Mouse (Mus musculus) frontal cortex, adult 2 months (tissue): ENCODE results near the gene Gm20388. TPM values are rescaled to one million over a fixed set of nuclear protein-coding genes. Genes with fewer than 3 reads are reported as not detected.

Source experiments
- DNase-seq, 2 experiments: peaks; one replicate each; pipeline ENCODE4 v3.0.0; 2022; ENCODE audit warnings: low spot score in 1 of 2; ENCODE audit errors: extremely low spot score in 1 of 2
- polyA plus RNA-seq: library from polyadenylated mRNA; depleted of rRNA; stranded (reverse); fragments of >200 nt; gene quantifications from 2 replicates; pipeline ENCODE4 v1.2.3, GENCODE M21; 2012

The Gm20388 gene
- polyA plus RNA-seq, 1 experiment, result 22.2 TPM

- DNase-seq, result no peak
Observed at GRCm38 (mm10) chr8:120581811-120582210, 671.2 kb downstream of the Gm20388 start.

- no peak for DNase-seq
Observed at GRCm38 (mm10) chr8:120585521-120585920, 674.9 kb downstream of the Gm20388 start.

DNA sequence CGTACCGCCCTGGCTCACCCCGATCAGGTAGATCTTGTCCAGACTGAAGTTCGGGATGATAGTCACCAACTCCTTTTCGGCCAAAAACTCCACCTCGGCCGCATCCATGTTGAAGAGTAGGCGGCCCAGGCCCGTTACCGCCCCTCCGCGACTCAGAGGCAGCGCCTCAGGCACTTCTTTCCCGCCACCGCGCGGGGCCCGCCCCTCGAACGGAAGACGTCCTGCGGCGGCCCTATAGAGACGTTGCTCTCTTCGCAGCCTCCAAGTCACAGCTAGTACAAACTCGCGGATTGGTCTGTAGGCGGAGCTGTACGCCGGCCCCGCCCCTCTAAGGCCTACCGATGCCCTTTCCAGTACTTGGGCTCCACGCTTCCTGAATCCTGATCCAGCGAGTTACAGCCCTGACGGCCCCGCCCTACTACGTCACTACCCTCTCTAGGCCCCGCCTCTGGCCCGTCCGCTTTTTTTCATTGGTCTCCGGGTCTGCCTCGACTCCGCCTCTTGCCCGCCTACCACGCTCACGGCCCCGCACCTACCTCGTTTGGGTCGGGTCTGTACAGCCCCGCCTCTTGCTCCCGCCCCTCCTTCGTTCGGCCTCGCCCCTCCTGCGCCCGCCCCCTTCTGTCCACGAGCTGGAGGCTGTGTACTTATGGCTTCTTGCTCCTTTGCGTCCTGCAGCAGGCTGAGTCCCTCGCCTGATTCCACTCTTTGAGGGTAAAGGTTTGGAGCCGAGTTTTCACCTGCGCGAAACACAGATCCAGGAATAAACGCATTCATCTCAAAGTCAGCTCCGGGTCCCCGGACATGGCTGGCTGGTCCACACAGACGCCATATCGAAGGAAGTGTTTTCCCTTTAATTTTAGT is 678.5 kb downstream of the Gm20388 start, which contains the start of gene Gins2:
Gene Gins2, minus strand, starts transcription at position 397 of the 864 bp plus-strand sequence.
- DNase-seq, result peak; percentile 99 to 100

- no peak for DNase-seq
Observed at GRCm38 (mm10) chr8:120589921-120590320, 679.3 kb downstream of the Gm20388 start.

DNA sequence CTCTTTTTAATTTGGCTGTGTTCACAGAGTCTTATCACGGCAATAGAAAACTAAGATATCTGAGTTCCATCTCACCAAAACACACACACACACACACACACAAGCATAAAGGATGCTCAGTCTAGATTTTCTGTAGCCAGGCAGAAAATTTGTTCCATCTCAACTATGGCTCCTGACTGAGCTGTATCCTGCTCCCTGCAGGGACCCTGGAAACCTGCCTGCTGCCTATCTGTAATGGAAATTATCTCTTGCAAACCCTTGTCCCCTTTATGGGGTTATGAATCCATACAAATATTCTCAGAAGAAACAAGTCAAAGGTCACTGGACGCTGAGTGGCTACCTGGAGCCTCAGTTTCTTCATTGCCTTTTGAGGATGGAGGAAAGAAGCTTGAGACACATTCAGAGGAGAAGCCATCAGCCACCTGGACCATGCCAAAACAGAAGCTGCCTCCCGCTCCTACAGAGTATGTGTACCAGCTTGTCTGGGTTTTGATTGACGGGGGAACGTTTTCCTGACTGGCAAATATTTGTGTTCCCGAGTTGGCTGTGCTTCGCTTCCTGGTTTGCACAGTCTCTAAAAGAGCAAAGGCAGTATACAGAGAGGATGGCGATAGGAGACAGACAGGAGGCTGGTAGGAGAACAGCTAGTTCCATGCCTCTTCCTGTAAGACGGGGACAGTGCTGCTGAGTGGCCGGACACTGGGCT is 681.1 kb downstream of the Gm20388 start:
- no peak for DNase-seq

GRCm38 (mm10) chr8:120594571-120594970 is 683.9 kb downstream of the Gm20388 start:
- DNase-seq, result no peak

DNA sequence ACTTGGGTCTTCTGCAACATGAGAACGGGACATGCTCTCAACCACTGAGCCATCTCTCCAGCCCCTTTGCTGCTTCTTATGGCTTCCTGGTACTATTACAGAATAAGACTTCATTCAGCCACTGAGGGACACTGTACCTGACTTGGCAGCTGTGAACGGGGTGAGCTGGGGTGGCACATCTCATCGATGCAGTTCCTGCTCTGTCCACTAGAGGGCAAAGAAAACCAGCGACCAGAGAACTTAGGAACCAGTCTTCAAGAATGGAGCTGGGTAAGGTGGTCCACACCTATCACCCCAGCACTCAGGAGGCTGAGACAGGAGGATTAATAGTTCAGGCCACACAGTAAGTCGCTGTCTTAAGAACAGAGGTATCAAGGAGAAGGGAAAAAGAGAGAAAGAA is 685.3 kb downstream of the Gm20388 start:
- DNase-seq, result peak in 1 of 2 experiments; percentile 63

GRCm38 (mm10) chr8:120598579-120598978 is 687.9 kb downstream of the Gm20388 start:
- DNase-seq, result peak; percentile 85 to 91

GRCm38 (mm10) chr8:120599504-120599903 is 688.9 kb downstream of the Gm20388 start:
- DNase-seq, result peak in 1 of 2 experiments; percentile 87

- DNase-seq, result no peak
Observed at GRCm38 (mm10) chr8:120602672-120603071, 692.0 kb downstream of the Gm20388 start.

DNA sequence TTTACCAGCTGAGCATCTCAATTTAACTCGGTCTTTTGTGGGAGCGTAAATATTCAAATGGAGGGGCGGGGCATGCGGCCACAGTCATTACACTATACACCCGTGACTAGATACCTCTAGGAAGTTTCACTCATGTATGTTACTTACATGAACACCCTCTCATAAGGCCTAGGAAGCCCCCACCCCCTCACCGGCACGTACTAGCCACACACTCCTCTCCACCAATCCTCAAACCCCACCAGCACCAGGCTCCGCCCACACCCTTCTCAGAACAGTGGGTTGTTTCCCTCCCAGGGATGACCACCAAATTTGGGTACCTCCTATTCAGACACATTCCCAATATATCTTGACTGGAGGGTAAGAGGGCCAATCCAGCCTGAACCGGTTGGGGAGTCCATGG is 696.8 kb downstream of the Gm20388 start:
- no peak for DNase-seq

DNA sequence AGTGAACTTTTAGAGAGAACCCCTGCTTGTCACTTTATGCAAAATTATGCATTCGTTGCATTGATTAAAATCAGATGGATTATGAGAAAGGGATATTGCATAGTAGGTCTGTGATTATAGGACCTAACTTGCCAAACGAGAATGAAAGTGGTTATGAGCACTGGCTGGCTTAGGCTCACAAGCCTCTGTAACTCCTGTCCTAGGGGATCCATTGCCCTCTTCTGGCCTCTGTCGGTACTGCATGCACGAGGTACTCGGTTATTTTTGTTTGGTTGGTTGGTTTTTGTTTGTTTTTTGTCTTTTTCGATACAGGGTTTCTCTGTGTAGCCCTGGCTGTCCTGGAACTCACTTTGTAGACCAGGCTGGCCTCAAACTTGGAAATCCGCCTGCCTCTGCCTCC is 697.2 kb downstream of the Gm20388 start:
- DNase-seq, result peak in 1 of 2 experiments; percentile 92

- DNase-seq, result no peak
Observed at GRCm38 (mm10) chr8:120610824-120611223, 700.2 kb downstream of the Gm20388 start.

DNA sequence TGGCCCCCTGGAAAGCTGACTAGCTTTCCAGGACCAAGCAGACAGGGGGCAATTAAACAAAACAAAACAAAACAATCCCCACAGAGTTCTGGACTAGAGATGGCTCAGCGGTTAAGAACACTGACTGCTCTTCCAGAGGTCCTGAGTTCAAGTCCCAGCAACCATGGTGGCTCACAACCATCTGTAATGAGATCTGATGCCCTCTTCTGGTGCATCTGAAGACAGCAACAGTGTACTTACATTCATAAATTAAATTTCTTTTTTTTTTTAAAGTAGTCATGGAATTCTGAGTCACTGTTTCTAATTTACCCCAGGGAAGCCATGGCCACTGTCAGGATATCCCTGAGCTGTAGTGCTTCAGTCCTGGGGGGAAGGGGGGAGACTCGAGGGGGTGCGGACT is 703.9 kb downstream of the Gm20388 start:
- DNase-seq, result no peak

DNA sequence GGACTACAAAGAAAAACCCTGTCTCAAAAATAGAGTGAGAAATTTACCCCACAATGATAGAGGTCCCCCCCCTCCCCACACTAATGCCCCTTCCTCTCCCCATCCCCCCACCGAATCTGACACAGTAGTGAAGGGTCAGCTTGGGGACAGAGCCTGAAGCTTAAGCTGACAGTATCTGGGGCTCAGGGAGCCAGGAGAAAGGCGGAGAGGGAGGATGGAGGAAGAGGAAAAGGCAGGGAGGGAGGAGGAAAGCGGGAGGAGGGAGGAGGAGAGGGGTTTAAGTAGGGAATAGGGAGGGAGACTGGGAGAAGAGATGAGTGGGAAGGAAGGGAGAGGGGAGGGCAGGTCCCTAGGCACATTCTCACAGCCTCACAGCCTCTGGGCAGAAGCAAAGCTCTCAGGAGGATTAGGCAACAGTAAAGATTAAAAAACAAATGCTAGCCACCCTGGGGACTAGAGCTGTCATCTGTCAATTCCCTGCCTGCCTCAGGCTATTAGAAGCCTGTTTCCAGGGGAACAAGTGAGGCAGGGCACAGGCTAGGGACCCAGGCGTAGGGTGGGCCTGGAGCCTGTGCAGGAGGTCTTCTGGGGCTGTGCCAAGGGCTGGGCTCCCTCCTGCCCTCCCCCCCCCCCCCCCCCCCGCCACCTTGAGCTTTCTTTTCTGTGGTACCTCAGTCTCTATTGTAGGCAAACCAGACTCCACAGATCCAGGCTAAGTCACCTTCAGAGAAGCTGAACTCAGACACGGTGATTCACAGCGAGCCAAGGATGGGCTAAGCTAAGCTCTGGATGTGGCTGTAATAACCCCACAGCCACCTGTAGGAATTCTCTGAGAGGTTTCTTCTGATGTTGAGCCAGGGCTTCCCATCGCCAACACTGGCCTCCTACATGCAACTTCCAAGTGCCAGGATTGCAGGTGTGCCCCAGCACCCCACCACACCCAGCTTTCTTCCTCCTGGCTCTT is 706.3 kb downstream of the Gm20388 start:
- DNase-seq, result no peak

GRCm38 (mm10) chr8:120618110-120618509 is 707.5 kb downstream of the Gm20388 start:
- DNase-seq, result peak in 1 of 2 experiments; percentile 81

- peak; percentile 38 to 45 for DNase-seq
Observed at GRCm38 (mm10) chr8:120619235-120620180, 708.9 kb downstream of the Gm20388 start.

DNA sequence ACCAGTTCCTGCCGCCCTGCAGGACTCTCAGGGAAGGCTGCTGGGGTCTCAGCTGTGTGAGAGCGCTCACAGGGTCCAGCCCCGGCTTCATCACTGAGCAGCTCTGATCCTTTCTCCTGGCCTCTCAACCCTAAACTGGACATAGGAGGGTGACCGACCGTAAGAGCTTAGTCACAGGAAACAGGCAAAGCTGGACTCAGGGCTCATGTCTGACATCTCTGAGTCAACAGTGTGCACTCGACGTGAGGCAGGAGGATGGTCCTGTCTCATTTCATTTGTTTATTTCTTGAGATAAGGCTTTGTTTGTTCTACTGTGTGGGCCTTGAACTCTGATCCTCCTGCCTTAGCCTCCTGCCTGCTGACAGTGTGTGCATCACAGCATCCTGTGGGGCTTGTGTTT is 709.8 kb downstream of the Gm20388 start:
- DNase-seq, result no peak

DNA sequence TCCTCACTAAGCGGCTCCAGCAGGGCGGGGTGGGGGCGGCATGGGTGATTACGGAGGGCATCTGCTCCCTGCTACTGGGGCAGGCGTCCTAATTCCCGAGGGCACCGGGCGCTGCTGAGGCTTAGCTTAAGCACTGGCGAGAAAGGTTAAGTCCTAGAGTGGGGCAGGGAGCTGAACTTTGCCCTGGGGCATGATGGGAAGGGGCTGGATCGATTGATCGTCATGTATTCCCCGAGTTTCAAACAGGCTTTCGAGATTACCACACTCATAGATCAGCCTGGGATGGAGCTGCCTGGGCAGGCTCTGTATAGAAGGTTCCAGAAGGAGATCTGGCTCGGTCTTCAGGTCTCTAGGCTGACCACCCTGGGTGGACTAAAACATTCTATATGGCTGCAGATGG is 711.5 kb downstream of the Gm20388 start:
- DNase-seq, result no peak
